Mouse (Mus musculus) G1E (cell line): ENCODE results near the gene Cygb. TPM values are rescaled to one million over a fixed set of nuclear protein-coding genes. Genes with fewer than 3 reads are reported as not detected.

ENCODE experiments used
- ATAC-seq: 2 replicates; pipeline ENCODE4 v1.8.0; 2016; ENCODE audit warnings: mild to moderate bottlenecking; ENCODE audit not compliant: insufficient number of reproducible peaks, poor library complexity, low FRiP score, severe bottlenecking; ENCODE audit errors: extremely low read depth
- DNase-seq: peaks from one replicate; pipeline ENCODE4 v3.0.0; 2012; ENCODE audit warnings: low spot score
- H3K27me3 ChIP-seq: 2 replicates; pipeline ENCODE4 v1.6.1; 2012; ENCODE audit warnings: mild to moderate bottlenecking, low read length, inconsistent platforms; ENCODE audit not compliant: insufficient read depth
- H3K36me3 ChIP-seq: replicated peaks from 2 replicates; pipeline ENCODE3; 2012; ENCODE audit warnings: mild to moderate bottlenecking, inconsistent platforms
- H3K4me1 ChIP-seq: 2 replicates; pipeline ENCODE4 v1.6.1; 2012; ENCODE audit warnings: low read depth, low read length, inconsistent platforms, mixed read lengths; ENCODE audit not compliant: insufficient read depth
- H3K4me3 ChIP-seq: 2 replicates; pipeline ENCODE4 v1.5.1; 2012; ENCODE audit warnings: low read depth, mild to moderate bottlenecking, inconsistent platforms, low read length, moderate library complexity, mixed read lengths
- H3K9me3 ChIP-seq: replicated peaks from 2 replicates; pipeline ENCODE4 v1.6.1; 2012; ENCODE audit warnings: inconsistent platforms
- CTCF ChIP-seq: IDR thresholded peaks from 2 replicates; pipeline ENCODE4 v1.5.1; 2012; ENCODE audit warnings: low read depth, low read length, inconsistent platforms, mixed read lengths
- GATA1 ChIP-seq: IDR thresholded peaks from 2 replicates; pipeline ENCODE4 v1.6.1; 2012; ENCODE audit warnings: borderline replicate concordance, low read length, inconsistent platforms, mixed read lengths
- GATA2 ChIP-seq: IDR thresholded peaks from 2 replicates; pipeline ENCODE4 v1.6.1; 2012; ENCODE audit warnings: low read depth, low read length, inconsistent platforms, borderline replicate concordance
- POLR2AphosphoS5 ChIP-seq: IDR thresholded peaks from 2 replicates; pipeline ENCODE4 v1.6.1; 2012; ENCODE audit warnings: low read depth, low read length, inconsistent platforms; ENCODE audit not compliant: insufficient replicate concordance
- TAL1 ChIP-seq: conservative IDR thresholded peaks from 2 replicates; pipeline ENCODE4 v1.6.1; 2012; ENCODE audit warnings: low read depth, low read length, inconsistent platforms, mixed read lengths
- polyA plus RNA-seq: library from polyadenylated mRNA; stranded (reverse); fragments of >175 nt; gene quantifications from 2 replicates; pipeline ENCODE4 v1.2.3, GENCODE M21; 2012
- total RNA-seq, 2 experiments: library from RNA; stranded (forward) in 1 of 2; stranded (reverse) in 1 of 2; fragments of 200-1000 nt in 1 of 2; fragments of >200 nt in 1 of 2; fragmentation: Nextera tagmentation in 1 of 2; gene quantifications; 2 replicates each; pipeline ENCODE4 v1.2.3; 2014 to 2017

The Cygb gene
- total and polyA plus RNA-seq, 3 experiments: 0.05 TPM; not detected in 2

- ATAC-seq (no peak), DNase-seq (no peak)
- Histone ChIP-seq H3K27me3 (peaks cover 26% of the 10 kb centered on the region), H3K36me3 (peaks cover 17% of the 10 kb centered on the region), H3K9me3 (peaks cover 7% of the 10 kb centered on the region), H3K4me3 (no peak overlapping the region), H3K4me1 (no peaks in the 10 kb centered on the region)
- no peak for TF ChIP-seq GATA2
- TF ChIP-seq CTCF: no peak
These were observed 39.8 kb upstream of the Cygb start for GRCm38 (mm10) chr11:116693899-116694249.

- H3K36me3 ChIP-seq: peaks cover 32% of the 10 kb centered on the region
- peaks cover 5% of the 10 kb centered on the region; the same call in 1 of the 2 replicates for H3K27me3 ChIP-seq
- no peak overlapping the region for H3K4me3 ChIP-seq
- no peak for ATAC-seq
- peaks cover 7% of the 10 kb centered on the region for H3K9me3 ChIP-seq
- H3K4me1 ChIP-seq: 0 out of 2 replicates have a peak, but pooled peaks cover 2% of the 10 kb centered on the region
- TF ChIP-seq TAL1 (no peak), GATA2 (no peak), GATA1 (no peak), POLR2AphosphoS5 (no peak), CTCF (no peak)
- DNase-seq: no peak
These were observed 36.8 kb upstream of the Cygb start for GRCm38 (mm10) chr11:116690701-116691575.

GRCm38 (mm10) chr11:116689622-116690021, 35.5 kb upstream of the Cygb start:
- Histone ChIP-seq H3K4me1 (0 out of 2 replicates have a peak, but pooled peaks cover 2% of the 10 kb centered on the region), H3K4me3 (no peak overlapping the region), H3K9me3 (peaks cover 5% of the 10 kb centered on the region), H3K27me3 (peaks cover 2% of the 10 kb centered on the region; the same call in 1 of the 2 replicates), H3K36me3 (peaks cover 45% of the 10 kb centered on the region)
- TF ChIP-seq GATA1 (no peak), POLR2AphosphoS5 (no peak), GATA2 (no peak), TAL1 (no peak), CTCF (no peak)
- DNase-seq: no peak
- ATAC-seq: no peak

DNA sequence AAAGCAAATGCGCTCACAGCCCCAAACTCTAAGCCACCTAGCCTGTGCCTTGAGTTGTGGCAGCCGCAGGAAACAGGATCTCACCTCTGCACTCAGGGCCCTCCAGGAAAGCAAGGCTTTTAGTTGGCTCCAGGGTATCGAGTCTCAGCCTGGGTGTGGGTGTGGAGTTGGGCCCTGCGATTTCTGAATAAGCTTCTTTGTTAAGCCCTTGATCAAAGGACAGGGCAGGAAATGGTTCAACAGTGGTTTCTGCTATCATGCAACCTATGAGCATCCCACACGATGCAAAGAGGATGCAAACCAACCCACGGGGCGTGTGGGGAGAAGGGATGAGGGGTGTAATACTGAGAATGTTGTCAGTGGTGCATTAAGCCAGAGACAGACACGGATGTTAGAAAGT, 33.8 kb upstream of the Cygb start:
- peaks cover 56% of the 10 kb centered on the region for H3K36me3 ChIP-seq
- H3K27me3 ChIP-seq: no peaks in the 10 kb centered on the region
- no peaks in the 10 kb centered on the region for H3K9me3 ChIP-seq
- DNase-seq (no peak), ATAC-seq (no peak)
- TF ChIP-seq GATA2 (no peak), GATA1 (no peak), POLR2AphosphoS5 (no peak), CTCF (no peak), TAL1 (no peak)
- H3K4me3 ChIP-seq: no peak overlapping the region
- H3K4me1 ChIP-seq: 0 out of 2 replicates have a peak, but pooled peaks cover 2% of the 10 kb centered on the region

GRCm38 (mm10) chr11:116685729-116686128, 31.6 kb upstream of the Cygb start:
- DNase-seq: no peak
- H3K4me3 ChIP-seq: no peak overlapping the region
- no peaks in the 10 kb centered on the region for H3K27me3 ChIP-seq
- H3K4me1 ChIP-seq: peaks cover 17% of the 10 kb centered on the region
- no peak for TF ChIP-seq GATA2
- no peak for TF ChIP-seq GATA1
- TF ChIP-seq TAL1: no peak
- TF ChIP-seq CTCF: no peak
- no peaks in the 10 kb centered on the region for H3K9me3 ChIP-seq
- no peak for ATAC-seq
- peaks cover 68% of the 10 kb centered on the region for H3K36me3 ChIP-seq

GRCm38 (mm10) chr11:116683777-116684176, 29.7 kb upstream of the Cygb start:
- no peaks in the 10 kb centered on the region for H3K27me3 ChIP-seq
- ATAC-seq (no peak), DNase-seq (no peak)
- H3K36me3 ChIP-seq: peaks cover 85% of the 10 kb centered on the region
- TF ChIP-seq GATA1: no peak
- no peak for TF ChIP-seq GATA2
- no peak for TF ChIP-seq POLR2AphosphoS5
- no peak for TF ChIP-seq CTCF
- no peak for TF ChIP-seq TAL1
- no peak overlapping the region for H3K4me3 ChIP-seq
- no peaks in the 10 kb centered on the region for H3K9me3 ChIP-seq
- H3K4me1 ChIP-seq: peaks cover 36% of the 10 kb centered on the region
